Mouse (Mus musculus): Measurements from ENCODE around the gene Psmd9. TPM values are rescaled to one million over a fixed set of nuclear protein-coding genes. Genes with fewer than 3 reads are reported as not detected.

The Psmd9 gene
- polyA plus RNA-seq, 1 experiment from 2014 or later, result 66.7 TPM

- ATAC-seq (replicated peaks; ENCODE audit: insufficient number of reproducible peaks, low FRiP score, low TSS enrichment), result no peak
- Histone ChIP-seq H3K27ac (ENCODE audit: low read depth, low read length) (no peak overlapping the region), H3K4me2 (no peak overlapping the region), H3K4me3 (ENCODE audit: low read depth, low read length) (no peak overlapping the region), H3K4me1 (ENCODE audit: control insufficient read depth, insufficient read depth, low read length) (no peaks in the 10 kb centered on the region), H3K9me3 (replicated peaks; ENCODE audit: control insufficient read depth, low read length) (no peaks in the 10 kb centered on the region), H3K36me3 (ENCODE audit: control insufficient read depth, insufficient read depth, low read length) (no peaks in the 10 kb centered on the region), H3K27me3 (ENCODE audit: control insufficient read depth, insufficient read depth, low read length) (no peaks in the 10 kb centered on the region), H3K9ac (ENCODE audit: low read depth, low read length) (no peak overlapping the region)
- 65% methylated on average over 7 of the region's 7 CpGs for WGBS (ENCODE audit: insufficient replicate concordance)
These were observed 108.1 kb downstream of the Psmd9 start for GRCm38 (mm10) chr5:123277342-123277701.

GRCm38 (mm10) chr5:123277704-123278103, 108.5 kb downstream of the Psmd9 start:
- Histone ChIP-seq H3K4me3 (ENCODE audit: low read depth, low read length) (no peak overlapping the region), H3K27ac (ENCODE audit: low read depth, low read length) (no peak overlapping the region), H3K4me2 (no peak overlapping the region), H3K4me1 (ENCODE audit: control insufficient read depth, insufficient read depth, low read length) (no peaks in the 10 kb centered on the region), H3K36me3 (ENCODE audit: control insufficient read depth, insufficient read depth, low read length) (no peaks in the 10 kb centered on the region), H3K27me3 (ENCODE audit: control insufficient read depth, insufficient read depth, low read length) (no peaks in the 10 kb centered on the region), H3K9ac (ENCODE audit: low read depth, low read length) (no peak overlapping the region), H3K9me3 (replicated peaks; ENCODE audit: control insufficient read depth, low read length) (no peaks in the 10 kb centered on the region)
- ATAC-seq (replicated peaks; ENCODE audit: insufficient number of reproducible peaks, low FRiP score, low TSS enrichment), result no peak
- 85% methylated on average over 4 of the region's 4 CpGs for whole genome bisulfite sequencing (ENCODE audit: insufficient replicate concordance)

- Histone ChIP-seq H3K36me3 (ENCODE audit: control insufficient read depth, insufficient read depth, low read length) (no peaks in the 10 kb centered on the region), H3K9ac (ENCODE audit: low read depth, low read length) (no peak overlapping the region), H3K27me3 (ENCODE audit: control insufficient read depth, insufficient read depth, low read length) (no peaks in the 10 kb centered on the region), H3K4me2 (peak overlapping the region; percentile 53), H3K4me1 (ENCODE audit: control insufficient read depth, insufficient read depth, low read length) (no peaks in the 10 kb centered on the region), H3K9me3 (replicated peaks; ENCODE audit: control insufficient read depth, low read length) (no peaks in the 10 kb centered on the region), H3K27ac (ENCODE audit: low read depth, low read length) (no peak overlapping the region), H3K4me3 (ENCODE audit: low read depth, low read length) (no peak overlapping the region)
- 85% methylated on average over 4 of the region's 4 CpGs for WGBS (ENCODE audit: insufficient replicate concordance)
- ATAC-seq (replicated peaks; ENCODE audit: insufficient number of reproducible peaks, low FRiP score, low TSS enrichment), result no peak
These were observed 110.0 kb downstream of the Psmd9 start for GRCm38 (mm10) chr5:123279248-123279647.

- Histone ChIP-seq H3K4me1 (ENCODE audit: control insufficient read depth, insufficient read depth, low read length) (no peaks in the 10 kb centered on the region), H3K36me3 (ENCODE audit: control insufficient read depth, insufficient read depth, low read length) (no peaks in the 10 kb centered on the region), H3K9me3 (replicated peaks; ENCODE audit: control insufficient read depth, low read length) (no peaks in the 10 kb centered on the region), H3K9ac (ENCODE audit: low read depth, low read length) (no peak overlapping the region), H3K4me2 (no peak overlapping the region), H3K27me3 (ENCODE audit: control insufficient read depth, insufficient read depth, low read length) (no peaks in the 10 kb centered on the region), H3K27ac (ENCODE audit: low read depth, low read length) (no peak overlapping the region), H3K4me3 (ENCODE audit: low read depth, low read length) (no peak overlapping the region)
- WGBS (ENCODE audit: insufficient replicate concordance), result 67% methylated on average over 9 of the region's 9 CpGs
- no peak for ATAC-seq (replicated peaks; ENCODE audit: insufficient number of reproducible peaks, low FRiP score, low TSS enrichment)
These were observed 112.3 kb downstream of the Psmd9 start for GRCm38 (mm10) chr5:123281336-123282136.

GRCm38 (mm10) chr5:123285174-123285573, 116.0 kb downstream of the Psmd9 start:
- H3K27ac ChIP-seq (ENCODE audit: low read depth, low read length), result no peak overlapping the region
- H3K9me3 ChIP-seq (replicated peaks; ENCODE audit: control insufficient read depth, low read length), result no peaks in the 10 kb centered on the region
- H3K9ac ChIP-seq (ENCODE audit: low read depth, low read length), result no peak overlapping the region
- WGBS (ENCODE audit: insufficient replicate concordance), result 38% methylated on average over 8 of the region's 8 CpGs
- H3K4me2 ChIP-seq, result no peak overlapping the region
- H3K27me3 ChIP-seq (ENCODE audit: control insufficient read depth, insufficient read depth, low read length), result no peaks in the 10 kb centered on the region
- H3K4me3 ChIP-seq (ENCODE audit: low read depth, low read length), result no peak overlapping the region
- H3K4me1 ChIP-seq (ENCODE audit: control insufficient read depth, insufficient read depth, low read length), result no peaks in the 10 kb centered on the region
- no peak for ATAC-seq (replicated peaks; ENCODE audit: insufficient number of reproducible peaks, low FRiP score, low TSS enrichment)
- no peaks in the 10 kb centered on the region for H3K36me3 ChIP-seq (ENCODE audit: control insufficient read depth, insufficient read depth, low read length)

GRCm38 (mm10) chr5:123288079-123288478, 118.9 kb downstream of the Psmd9 start:
- 80% methylated on average over 5 of the region's 5 CpGs for WGBS (ENCODE audit: insufficient replicate concordance)
- ATAC-seq (replicated peaks; ENCODE audit: insufficient number of reproducible peaks, low FRiP score, low TSS enrichment), result no peak
- Histone ChIP-seq H3K9me3 (replicated peaks; ENCODE audit: control insufficient read depth, low read length) (no peaks in the 10 kb centered on the region), H3K36me3 (ENCODE audit: control insufficient read depth, insufficient read depth, low read length) (no peaks in the 10 kb centered on the region), H3K4me2 (no peak overlapping the region), H3K4me3 (ENCODE audit: low read depth, low read length) (no peak overlapping the region), H3K27me3 (ENCODE audit: control insufficient read depth, insufficient read depth, low read length) (no peaks in the 10 kb centered on the region), H3K27ac (ENCODE audit: low read depth, low read length) (no peak overlapping the region), H3K4me1 (ENCODE audit: control insufficient read depth, insufficient read depth, low read length) (no peaks in the 10 kb centered on the region), H3K9ac (ENCODE audit: low read depth, low read length) (no peak overlapping the region)

GRCm38 (mm10) chr5:123294653-123295052, 125.4 kb downstream of the Psmd9 start:
- Histone ChIP-seq H3K4me1 (ENCODE audit: control insufficient read depth, insufficient read depth, low read length) (0 out of 2 replicates have a peak, but pooled peaks cover 3% of the 10 kb centered on the region), H3K27me3 (ENCODE audit: control insufficient read depth, insufficient read depth, low read length) (peaks cover 7% of the 10 kb centered on the region), H3K4me2 (no peak overlapping the region), H3K9me3 (replicated peaks; ENCODE audit: control insufficient read depth, low read length) (no peaks in the 10 kb centered on the region), H3K27ac (ENCODE audit: low read depth, low read length) (no peak overlapping the region), H3K4me3 (ENCODE audit: low read depth, low read length) (no peak overlapping the region), H3K36me3 (ENCODE audit: control insufficient read depth, insufficient read depth, low read length) (no peaks in the 10 kb centered on the region), H3K9ac (ENCODE audit: low read depth, low read length) (no peak overlapping the region)
- ATAC-seq (replicated peaks; ENCODE audit: insufficient number of reproducible peaks, low FRiP score, low TSS enrichment), result no peak
- WGBS (ENCODE audit: insufficient replicate concordance), result 90% methylated on average over 9 of the region's 9 CpGs

- no peak overlapping the region for H3K4me3 ChIP-seq (ENCODE audit: low read depth, low read length)
- H3K9me3 ChIP-seq (replicated peaks; ENCODE audit: control insufficient read depth, low read length), result no peaks in the 10 kb centered on the region
- no peak overlapping the region for H3K4me2 ChIP-seq
- WGBS (ENCODE audit: insufficient replicate concordance), result 59% methylated on average over 12 of the region's 12 CpGs
- ATAC-seq (replicated peaks; ENCODE audit: insufficient number of reproducible peaks, low FRiP score, low TSS enrichment), result no peak
- no peak overlapping the region for H3K9ac ChIP-seq (ENCODE audit: low read depth, low read length)
- 0 out of 2 replicates have a peak, but pooled peaks cover 7% of the 10 kb centered on the region for H3K4me1 ChIP-seq (ENCODE audit: control insufficient read depth, insufficient read depth, low read length)
- no peaks in the 10 kb centered on the region for H3K36me3 ChIP-seq (ENCODE audit: control insufficient read depth, insufficient read depth, low read length)
- H3K27me3 ChIP-seq (ENCODE audit: control insufficient read depth, insufficient read depth, low read length), result peaks cover 7% of the 10 kb centered on the region
- no peak overlapping the region for H3K27ac ChIP-seq (ENCODE audit: low read depth, low read length)
These were observed 127.1 kb downstream of the Psmd9 start for GRCm38 (mm10) chr5:123296224-123296806.

Data from heart, embryonic 11.5 days (tissue).